Mouse (Mus musculus) E14TG2a.4 (cell line): ENCODE results near the gene Cfap58.

Source experiments
- CTCF ChIP-seq: conservative IDR thresholded peaks from 2 replicates; pipeline ENCODE4 v1.5.1; 2014; ENCODE audit warnings: low read length
- NANOG ChIP-seq: IDR thresholded peaks from 2 replicates; pipeline ENCODE4 v1.6.1; 2014; ENCODE audit warnings: borderline replicate concordance, low read length, mixed read lengths
- POU5F1 ChIP-seq: IDR thresholded peaks from 2 replicates; pipeline ENCODE4 v1.6.1; 2014; ENCODE audit warnings: low read length, borderline replicate concordance

- no peak for TF ChIP-seq CTCF
- TF ChIP-seq POU5F1, result no peak
- no peak for TF ChIP-seq NANOG
Observed at GRCm38 (mm10) chr19:47914191-47914590, 23.3 kb upstream of the Cfap58 start.
